In genomic region chr11:99047643-99048042, GRCm38 (mm10) we compare ENCODE assay signal across 9 mouse cellular contexts. TPM values are rescaled to one million over a fixed set of nuclear protein-coding genes. Genes with fewer than 3 reads are reported as not detected.
A peak's percentile ranks its signal among the peaks of the same experiment; 100 is the strongest.
DNase-seq lines count a peak whose midpoint lies in the region; ATAC-seq and TF ChIP-seq lines count a peak whose summit lies in the region.
"Had no signal": no experiment of that assay in that cellular context is flagged by ENCODE, and none has a peak within 500 bp of the region (broad histone marks: within the 10 kb centered on the region; RNA-seq: fewer than 3 reads in every experiment).

No protein-coding gene starts in this region.

- peak overlapping the region; percentile 52 for H3K27ac ChIP-seq in midbrain, embryonic 14.5 days (replicated peaks; ENCODE audit: low read depth, low read length)
- no peak overlapping the region for H3K27ac ChIP-seq in midbrain, embryonic 16.5 days (ENCODE audit: low read length)
- H3K27ac ChIP-seq in heart, adult 2 months = peak overlapping the region; percentile 75
- peak overlapping the region; percentile 41; the same call in 1 of the 2 replicates for H3K27ac ChIP-seq in hindbrain, postnatal 0 days
- H3K27ac ChIP-seq: forebrain, embryonic 13.5 days; liver, embryonic 15.5 days had no signal

- H3K4me3 ChIP-seq in midbrain, embryonic 14.5 days (replicated peaks; ENCODE audit: low read depth, low read length) = no peak overlapping the region
- H3K4me3 ChIP-seq in midbrain, embryonic 16.5 days (ENCODE audit: low read depth, low read length) = no peak overlapping the region
- H3K4me3 ChIP-seq in heart, adult 2 months = no peak overlapping the region
- H3K4me3 ChIP-seq in hindbrain, postnatal 0 days (ENCODE audit: low read length) = no peak overlapping the region
- H3K4me3 ChIP-seq: forebrain, embryonic 13.5 days; liver, embryonic 15.5 days had no signal

- no peaks in the 10 kb centered on the region for H3K27me3 ChIP-seq in midbrain, embryonic 14.5 days (ENCODE audit: control insufficient read depth, insufficient read depth, low read length)
- no peaks in the 10 kb centered on the region for H3K27me3 ChIP-seq in midbrain, embryonic 16.5 days (ENCODE audit: control insufficient read depth, insufficient read depth, low read depth, low read length)
- H3K27me3 ChIP-seq in heart, adult 2 months (ENCODE audit: control insufficient read depth, insufficient read depth, low read length) = no peaks in the 10 kb centered on the region
- H3K27me3 ChIP-seq in hindbrain, postnatal 0 days (ENCODE audit: insufficient read depth, low read length) = no peaks in the 10 kb centered on the region
- H3K27me3 ChIP-seq: forebrain, embryonic 13.5 days had no signal

- H3K4me1 ChIP-seq in midbrain, embryonic 14.5 days (ENCODE audit: control insufficient read depth, insufficient read depth, low read length) = 0 out of 2 replicates have a peak, but pooled peaks cover 7% of the 10 kb centered on the region
- H3K4me1 ChIP-seq in midbrain, embryonic 16.5 days (ENCODE audit: control insufficient read depth, insufficient read depth, low read length) = no peaks in the 10 kb centered on the region; the same call in none of the 2 replicates
- H3K4me1 ChIP-seq in heart, adult 2 months (ENCODE audit: control insufficient read depth, insufficient read depth, low read length) = peaks cover 17% of the 10 kb centered on the region
- H3K4me1 ChIP-seq in hindbrain, postnatal 0 days (ENCODE audit: insufficient read depth, low read length) = no peaks in the 10 kb centered on the region

- no peak for TF ChIP-seq POLR2A in heart, adult 2 months (IDR thresholded peaks at IDR 0.05; ENCODE audit: insufficient read depth, low read depth, low read length)

- TF ChIP-seq CTCF in heart, adult 2 months (IDR thresholded peaks at IDR 0.05) = no peak
- no peak for TF ChIP-seq CTCF in hindbrain, postnatal 0 days (IDR thresholded peaks at IDR 0.05; ENCODE audit: low read depth)

- no peak for DNase-seq in midbrain, embryonic 14.5 days
- peak in 1 of 2 experiments; percentile 46 for DNase-seq in heart, adult 2 months
- no peak for DNase-seq in hindbrain, postnatal 0 days (ENCODE audit: low spot score)
- DNase-seq in telencephalon, adult 2 months (ENCODE audit: low read depth, low spot score) = peak; percentile 26
- DNase-seq in embryo, embryonic 9.5 days (ENCODE audit: extremely low spot score) = no peak

- H3K36me3 ChIP-seq in midbrain, embryonic 14.5 days (ENCODE audit: control insufficient read depth, insufficient read depth, low read length) = peaks cover 8% of the 10 kb centered on the region; the same call in 1 of the 2 replicates
- H3K36me3 ChIP-seq in midbrain, embryonic 16.5 days (ENCODE audit: control insufficient read depth, insufficient read depth, low read length) = no peaks in the 10 kb centered on the region
- no peaks in the 10 kb centered on the region for H3K36me3 ChIP-seq in heart, adult 2 months (ENCODE audit: control insufficient read depth, insufficient read depth, low read length)
- H3K36me3 ChIP-seq in hindbrain, postnatal 0 days (ENCODE audit: insufficient read depth, low read length) = no peaks in the 10 kb centered on the region

- ATAC-seq in midbrain, embryonic 14.5 days (ENCODE audit: low FRiP score, low TSS enrichment) = no peak
- ATAC-seq in midbrain, embryonic 16.5 days = no peak
- ATAC-seq in hindbrain, postnatal 0 days = 0 out of 2 replicates have a peak, but pooled peaks have one; percentile 29
- no peak for ATAC-seq in inflammation-experienced regulatory T-cells, adult 6 months
- ATAC-seq: forebrain, embryonic 13.5 days had no signal

- TF ChIP-seq EP300 in heart, adult 2 months (IDR thresholded peaks at IDR 0.05; ENCODE audit: insufficient read depth, low read depth, low read length) = no peak

- intact Hi-C loops in heart, adult 2 months (cut with DNase I) = no loop called here

- no peak overlapping the region for H3K9ac ChIP-seq in midbrain, embryonic 14.5 days (replicated peaks; ENCODE audit: low read length)
- no peak overlapping the region for H3K9ac ChIP-seq in midbrain, embryonic 16.5 days (ENCODE audit: low read depth, low read length)
- H3K9ac ChIP-seq in heart, adult 2 months (ENCODE audit: low read depth, low read length) = no peak overlapping the region
- no peak overlapping the region for H3K9ac ChIP-seq in hindbrain, postnatal 0 days (replicated peaks; ENCODE audit: low read length)
- H3K9ac ChIP-seq: forebrain, embryonic 13.5 days; liver, embryonic 15.5 days had no signal

- H3K9me3 ChIP-seq in midbrain, embryonic 14.5 days (ENCODE audit: control insufficient read depth, low read length) = no peaks in the 10 kb centered on the region
- H3K9me3 ChIP-seq in midbrain, embryonic 16.5 days (replicated peaks; ENCODE audit: control insufficient read depth, low read length, poor library complexity, severe bottlenecking) = no peaks in the 10 kb centered on the region
- no peaks in the 10 kb centered on the region for H3K9me3 ChIP-seq in hindbrain, postnatal 0 days (ENCODE audit: low read length)
- H3K9me3 ChIP-seq: forebrain, embryonic 13.5 days; liver, embryonic 15.5 days had no signal

- H3K4me2 ChIP-seq in midbrain, embryonic 14.5 days (ENCODE audit: low read length) = no peak overlapping the region
- no peak overlapping the region for H3K4me2 ChIP-seq in midbrain, embryonic 16.5 days (ENCODE audit: low read length)
- H3K4me2 ChIP-seq in hindbrain, postnatal 0 days (ENCODE audit: low read depth, low read length) = no peak overlapping the region
- H3K4me2 ChIP-seq: forebrain, embryonic 13.5 days; liver, embryonic 15.5 days had no signal

- WGBS in midbrain, embryonic 14.5 days = 73% methylated on average over 2 of the region's 2 CpGs
- WGBS in midbrain, embryonic 16.5 days = 64% methylated on average over 2 of the region's 2 CpGs
- 55% methylated on average over 2 of the region's 2 CpGs for WGBS in heart, adult 2 months
- 45% methylated on average over 2 of the region's 2 CpGs for WGBS in hindbrain, postnatal 0 days

- H3K79me2 ChIP-seq in heart, adult 2 months (replicated peaks; ENCODE audit: control insufficient read depth, insufficient read depth, low read length) = no peaks in the 10 kb centered on the region

RNA-seq across cellular contexts. Expression of gene Igfbp4, which starts 6.6 kb away (rescaled TPM):
- 55.0 and 111 TPM in 2 replicates for polyA plus RNA-seq in midbrain, embryonic 14.5 days (2014; fragmentation: Nextera tagmentation; extraction: Ambion mirVana)
- polyA plus RNA-seq in midbrain, embryonic 16.5 days (2015; fragmentation: Nextera tagmentation; extraction: Ambion mirVana) = 117 and 119 TPM in 2 replicates
- total RNA-seq in heart, adult 2 months (2021) = 10 to 100 TPM; 81.8 to 84.2 TPM
- polyA plus RNA-seq in heart, adult 2 months (2012; rRNA removed) = 163 and 216 TPM in 2 replicates
- total RNA-seq in hindbrain, postnatal 0 days (2014; rRNA removed) = 81.3 and 82.2 TPM in 2 replicates
- 96.3 and 103 TPM in 2 replicates for polyA plus RNA-seq in hindbrain, postnatal 0 days (2015; fragmentation: Nextera tagmentation; extraction: Ambion mirVana)
- polyA plus RNA-seq in inflammation-experienced regulatory T-cells, adult 6 months (2017; shearing (Covaris generic)) = 10 to 100 TPM in 2 of 3 experiments, under 1 TPM in 1; 0.09 to 20.6 (median 14.8) TPM

RNA-seq across cellular contexts. Expression of gene Top2a, which starts 23.7 kb away (rescaled TPM):
- polyA plus RNA-seq in midbrain, embryonic 14.5 days (2014; fragmentation: Nextera tagmentation; extraction: Ambion mirVana) = 24.9 and 67.9 TPM in 2 replicates
- 20.4 and 29.1 TPM in 2 replicates for polyA plus RNA-seq in midbrain, embryonic 16.5 days (2015; fragmentation: Nextera tagmentation; extraction: Ambion mirVana)
- 1 to 10 TPM; 1.4 to 2.3 TPM for total RNA-seq in heart, adult 2 months (2021)
- 0.27 and 0.56 TPM in 2 replicates for polyA plus RNA-seq in heart, adult 2 months (2012; rRNA removed)
- 43.8 and 44.4 TPM in 2 replicates for total RNA-seq in hindbrain, postnatal 0 days (2014; rRNA removed)
- 34.2 and 39.1 TPM in 2 replicates for polyA plus RNA-seq in hindbrain, postnatal 0 days (2015; fragmentation: Nextera tagmentation; extraction: Ambion mirVana)
- 100 to 1,000 TPM in 1 of 3 experiments, 10 to 100 TPM in 2; 34.9 to 332 (median 36.3) TPM for polyA plus RNA-seq in inflammation-experienced regulatory T-cells, adult 6 months (2017; shearing (Covaris generic))

RNA-seq across cellular contexts. Expression of gene Tns4, which starts 41.5 kb away (rescaled TPM):
- 0.22 TPM in 1 of 2 replicates, not detected in the other for polyA plus RNA-seq in midbrain, embryonic 14.5 days (2014; fragmentation: Nextera tagmentation; extraction: Ambion mirVana)
- 0.04 and 0.09 TPM in 2 replicates for polyA plus RNA-seq in midbrain, embryonic 16.5 days (2015; fragmentation: Nextera tagmentation; extraction: Ambion mirVana)
- total RNA-seq in heart, adult 2 months (2021) = under 1 TPM; 0.16 to 0.23 TPM
- 0.49 and 1.1 TPM in 2 replicates for polyA plus RNA-seq in heart, adult 2 months (2012; rRNA removed)
- total RNA-seq in hindbrain, postnatal 0 days (2014; rRNA removed) = 1.3 TPM in 1 of 2 replicates, not detected in the other
- polyA plus RNA-seq in hindbrain, postnatal 0 days (2015; fragmentation: Nextera tagmentation; extraction: Ambion mirVana) = 0.08 TPM in 1 of 2 replicates, not detected in the other
- under 1 TPM; 0.30 to 0.58 (median 0.51) TPM for polyA plus RNA-seq in inflammation-experienced regulatory T-cells, adult 6 months (2017; shearing (Covaris generic))
- polyA plus RNA-seq: forebrain, embryonic 13.5 days had no signal

Comparison
In these comparisons a context has a peak if more than half of its experiments do, and no peak if none do; other contexts are left out.
1. RNA of gene Top2a, which starts 23.7 kb away (polyA plus RNA-seq): 24.9 to 67.9 TPM in midbrain, embryonic 14.5 days, 34.9 to 332 TPM in inflammation-experienced regulatory T-cells, adult 6 months, 34.2 to 39.1 TPM in hindbrain, postnatal 0 days and 20.4 to 29.1 TPM in midbrain, embryonic 16.5 days; 0.27 to 0.56 TPM in heart, adult 2 months; every median in the first group is over 10 times any median in the second.